8 mouse cellular contexts compared by ENCODE assay signal in the genomic region with DNA sequence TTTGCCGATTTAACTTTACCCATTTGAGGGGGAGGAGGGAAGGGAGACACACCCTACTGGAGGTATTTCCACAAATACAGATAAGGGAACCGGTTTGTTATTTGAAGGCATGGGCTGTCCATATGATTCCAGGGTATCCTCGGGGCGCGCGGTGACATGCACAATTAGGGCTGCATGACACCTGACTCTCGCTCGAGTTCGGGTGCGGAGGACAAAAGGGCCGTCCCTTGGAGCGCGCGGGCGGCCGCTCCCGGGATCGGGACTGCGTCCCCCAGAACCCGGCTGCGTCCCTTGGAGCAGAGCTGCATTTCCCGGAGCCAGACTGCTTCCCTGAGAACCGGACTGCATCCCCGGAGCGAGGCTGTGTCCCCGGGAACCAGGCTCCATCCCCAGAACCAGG.
DNase-seq lines count a peak whose midpoint lies in the region; ATAC-seq lines count a peak whose summit lies in the region.

No protein-coding gene starts in this region.

- peak overlapping the region; percentile 75 for H3K4me3 ChIP-seq in erythroblast, embryonic 14.5 days (replicated peaks)
- H3K4me3 ChIP-seq in heart, embryonic 15.5 days: peak overlapping the region; percentile 75
- peak overlapping the region; percentile 74 for H3K4me3 ChIP-seq in liver, embryonic 16.5 days (ENCODE audit: low read depth, low read length)
- peak overlapping the region; percentile 88 for H3K4me3 ChIP-seq in stomach, embryonic 14.5 days (ENCODE audit: low read depth, low read length)

- H3K9ac ChIP-seq in heart, embryonic 15.5 days: peak overlapping the region; percentile 90
- peak overlapping the region; percentile 64 for H3K9ac ChIP-seq in liver, embryonic 16.5 days (ENCODE audit: low read depth, low read length)
- peak overlapping the region; percentile 85 for H3K9ac ChIP-seq in stomach, embryonic 14.5 days (replicated peaks; ENCODE audit: low read depth, low read length)

- peak overlapping the region; percentile 82 for H3K4me2 ChIP-seq in heart, embryonic 15.5 days
- H3K4me2 ChIP-seq in liver, embryonic 16.5 days (ENCODE audit: low read depth, low read length): peak overlapping the region; percentile 95
- H3K4me2 ChIP-seq in stomach, embryonic 14.5 days (replicated peaks; ENCODE audit: low read depth, low read length): peak overlapping the region; percentile 78

- H3K27me3 ChIP-seq in erythroblast, embryonic 14.5 days (ENCODE audit: control insufficient read depth): peaks cover 32% of the 10 kb centered on the region
- H3K27me3 ChIP-seq in heart, embryonic 15.5 days: no peaks in the 10 kb centered on the region
- peaks cover 15% of the 10 kb centered on the region for H3K27me3 ChIP-seq in liver, embryonic 16.5 days (ENCODE audit: control insufficient read depth, insufficient read depth, low read depth, low read length)
- H3K27me3 ChIP-seq in stomach, embryonic 14.5 days (ENCODE audit: control insufficient read depth, insufficient read depth, low read length): no peaks in the 10 kb centered on the region

- peaks cover 22% of the 10 kb centered on the region for H3K4me1 ChIP-seq in erythroblast, embryonic 14.5 days (ENCODE audit: control insufficient read depth)
- H3K4me1 ChIP-seq in heart, embryonic 15.5 days (replicated peaks): peaks cover 25% of the 10 kb centered on the region
- peaks cover 10% of the 10 kb centered on the region for H3K4me1 ChIP-seq in liver, embryonic 16.5 days (ENCODE audit: control insufficient read depth, low read depth, low read length)
- H3K4me1 ChIP-seq in stomach, embryonic 14.5 days (ENCODE audit: control insufficient read depth, insufficient read depth, low read length): peaks cover 9% of the 10 kb centered on the region; the same call in 1 of the 2 replicates

- H3K9me3 ChIP-seq in erythroblast, embryonic 14.5 days (ENCODE audit: control insufficient read depth, low read length): peaks cover 2% of the 10 kb centered on the region; the same call in 1 of the 2 replicates
- H3K9me3 ChIP-seq in heart, embryonic 15.5 days (replicated peaks): no peaks in the 10 kb centered on the region
- peaks cover 2% of the 10 kb centered on the region; the same call in 1 of the 2 replicates for H3K9me3 ChIP-seq in liver, embryonic 16.5 days (replicated peaks; ENCODE audit: control insufficient read depth, low read length)
- no peaks in the 10 kb centered on the region for H3K9me3 ChIP-seq in stomach, embryonic 14.5 days (ENCODE audit: control insufficient read depth, low read depth, low read length)

- peak; percentile 65 for DNase-seq in thymus, postnatal 14 days
- no peak for DNase-seq in thymus, postnatal 36 days

- WGBS in heart, embryonic 15.5 days: under 1% methylated on average over 26 of the region's 26 CpGs
- under 1% methylated on average over 26 of the region's 26 CpGs for WGBS in liver, embryonic 16.5 days (ENCODE audit: insufficient replicate concordance)
- under 1% methylated on average over 26 of the region's 26 CpGs for WGBS in stomach, embryonic 14.5 days

- no peak for ATAC-seq in erythroblast, adult 5-6 weeks (replicated peaks; ENCODE audit: low FRiP score, poor library complexity, severe bottlenecking)
- peak; percentile 15 for ATAC-seq in heart, embryonic 15.5 days (replicated peaks; ENCODE audit: insufficient number of reproducible peaks, insufficient read depth, low FRiP score, low read depth)
- peak; percentile 3; the same call in 1 of the 2 replicates for ATAC-seq in liver, embryonic 16.5 days (ENCODE audit: low read depth)
- peak; percentile 21; the same call in 1 of the 2 replicates for ATAC-seq in stomach, embryonic 14.5 days (ENCODE audit: insufficient number of reproducible peaks, insufficient read depth, low FRiP score, low read depth)
- ATAC-seq in inflammation-experienced regulatory T-cells, adult 6 months: no peak

- H3K36me3 ChIP-seq in erythroblast, embryonic 14.5 days (ENCODE audit: control insufficient read depth): no peaks in the 10 kb centered on the region
- no peaks in the 10 kb centered on the region for H3K36me3 ChIP-seq in heart, embryonic 15.5 days
- no peaks in the 10 kb centered on the region for H3K36me3 ChIP-seq in liver, embryonic 16.5 days (ENCODE audit: control insufficient read depth, insufficient read depth)
- no peaks in the 10 kb centered on the region for H3K36me3 ChIP-seq in stomach, embryonic 14.5 days (ENCODE audit: control insufficient read depth, insufficient read depth, low read length)

- peak overlapping the region; percentile 97 for H3K27ac ChIP-seq in heart, embryonic 15.5 days
- no peak overlapping the region; the same call in 1 of the 2 replicates for H3K27ac ChIP-seq in liver, embryonic 16.5 days (ENCODE audit: low read length)
- H3K27ac ChIP-seq in stomach, embryonic 14.5 days (ENCODE audit: low read length): peak overlapping the region; percentile 94

Comparison
In these comparisons a context has a peak if more than half of its experiments do, and no peak if none do; other contexts are left out.
1. ATAC-seq: peak in heart, embryonic 15.5 days (single experiment), liver, embryonic 16.5 days (single experiment) and stomach, embryonic 14.5 days (single experiment); none in erythroblast, adult 5-6 weeks (single experiment) and inflammation-experienced regulatory T-cells, adult 6 months (single experiment).
2. Peak in every context shown above with its lines, with median percentiles within 50 percentile points of each other: H3K4me3 ChIP-seq, H3K4me2 ChIP-seq and H3K9ac ChIP-seq.